Comparison of ENCODE assay signal across 28 mouse cellular contexts in genomic region chr11:121661116-121661515, GRCm38 (mm10). TPM values are rescaled to one million over a fixed set of nuclear protein-coding genes. Genes with fewer than 3 reads are reported as not detected.
DNase-seq lines count a peak whose midpoint lies in the region; ATAC-seq and TF ChIP-seq lines count a peak whose summit lies in the region.
"Had no signal": no experiment of that assay in that cellular context is flagged by ENCODE, and none has a peak within 500 bp of the region (broad histone marks: within the 10 kb centered on the region; RNA-seq: fewer than 3 reads in every experiment).

No protein-coding gene starts in this region.

- no peak for TF ChIP-seq CTCF in intestine, postnatal 0 days (IDR thresholded peaks at IDR 0.05; ENCODE audit: low read depth)
- no peak for TF ChIP-seq CTCF in small intestine, adult 2 months (IDR thresholded peaks at IDR 0.05; ENCODE audit: extremely low read depth, insufficient read length, insufficient replicate concordance, low read depth, low read length)

- WGBS in heart, embryonic 12.5 days = 71% methylated on average over 2 of the region's 2 CpGs
- WGBS in intestine, embryonic 14.5 days = 80% methylated on average over 2 of the region's 2 CpGs
- WGBS in intestine, postnatal 0 days = 47% methylated on average over 2 of the region's 2 CpGs
- WGBS in kidney, embryonic 14.5 days = 79% methylated on average over 2 of the region's 2 CpGs
- 35% methylated on average over 2 of the region's 2 CpGs for WGBS in small intestine, adult 2 months

- TF ChIP-seq POLR2A in small intestine, adult 2 months (IDR thresholded peaks at IDR 0.05; ENCODE audit: low read depth, low read length) = no peak

- H3K36me3 ChIP-seq in heart, embryonic 12.5 days = peaks cover 34% of the 10 kb centered on the region
- peaks cover 10% of the 10 kb centered on the region; the same call in 1 of the 2 replicates for H3K36me3 ChIP-seq in intestine, embryonic 14.5 days (ENCODE audit: control insufficient read depth, insufficient read depth, low read length)
- H3K36me3 ChIP-seq in intestine, postnatal 0 days (ENCODE audit: control insufficient read depth, insufficient read depth) = peaks cover 5% of the 10 kb centered on the region; the same call in 1 of the 2 replicates
- peaks cover 5% of the 10 kb centered on the region; the same call in 1 of the 2 replicates for H3K36me3 ChIP-seq in kidney, embryonic 14.5 days (ENCODE audit: control insufficient read depth, insufficient read depth, low read length)
- no peaks in the 10 kb centered on the region; the same call in 1 of the 2 replicates for H3K36me3 ChIP-seq in small intestine, adult 2 months (ENCODE audit: control insufficient read depth, insufficient read depth, low read length)
- H3K36me3 ChIP-seq: forebrain, embryonic 12.5 days had no signal

- H3K9me3 ChIP-seq in heart, embryonic 12.5 days (replicated peaks) = no peaks in the 10 kb centered on the region
- H3K9me3 ChIP-seq in intestine, embryonic 14.5 days (ENCODE audit: control insufficient read depth, low read length) = no peaks in the 10 kb centered on the region
- H3K9me3 ChIP-seq in intestine, postnatal 0 days (ENCODE audit: control insufficient read depth) = no peaks in the 10 kb centered on the region
- H3K9me3 ChIP-seq in kidney, embryonic 14.5 days (ENCODE audit: control insufficient read depth, low read length) = no peaks in the 10 kb centered on the region
- H3K9me3 ChIP-seq: embryonic facial prominence, embryonic 13.5 days; embryonic facial prominence, embryonic 15.5 days; forebrain, embryonic 10.5 days; forebrain, embryonic 12.5 days; G1E had no signal

- no peak overlapping the region for H3K4me2 ChIP-seq in heart, embryonic 12.5 days
- H3K4me2 ChIP-seq in intestine, embryonic 14.5 days (ENCODE audit: low read length) = no peak overlapping the region
- H3K4me2 ChIP-seq in intestine, postnatal 0 days (replicated peaks; ENCODE audit: low read depth) = no peak overlapping the region
- no peak overlapping the region for H3K4me2 ChIP-seq in kidney, embryonic 14.5 days (replicated peaks; ENCODE audit: low read depth, low read length)
- H3K4me2 ChIP-seq: embryonic facial prominence, embryonic 13.5 days; embryonic facial prominence, embryonic 15.5 days; forebrain, embryonic 12.5 days had no signal

- no peaks in the 10 kb centered on the region for H3K4me1 ChIP-seq in heart, embryonic 12.5 days (replicated peaks)
- no peaks in the 10 kb centered on the region for H3K4me1 ChIP-seq in intestine, embryonic 14.5 days (replicated peaks; ENCODE audit: control insufficient read depth, insufficient read depth, low read length)
- no peaks in the 10 kb centered on the region for H3K4me1 ChIP-seq in intestine, postnatal 0 days (replicated peaks; ENCODE audit: control insufficient read depth, insufficient read depth, low read length)
- no peaks in the 10 kb centered on the region for H3K4me1 ChIP-seq in kidney, embryonic 14.5 days (ENCODE audit: control insufficient read depth, insufficient read depth, low read length)
- peaks cover 4% of the 10 kb centered on the region; the same call in 1 of the 2 replicates for H3K4me1 ChIP-seq in small intestine, adult 2 months (ENCODE audit: control insufficient read depth, insufficient read depth, insufficient read length, low read length)
- H3K4me1 ChIP-seq: embryonic facial prominence, embryonic 13.5 days; embryonic facial prominence, embryonic 15.5 days; forebrain, embryonic 10.5 days; forebrain, embryonic 12.5 days had no signal

- H3K27ac ChIP-seq in heart, embryonic 12.5 days (ENCODE audit: poor library complexity, severe bottlenecking) = no peak overlapping the region
- H3K27ac ChIP-seq in intestine, embryonic 14.5 days (ENCODE audit: low read depth) = no peak overlapping the region
- no peak overlapping the region; the same call in 1 of the 2 replicates for H3K27ac ChIP-seq in intestine, postnatal 0 days (ENCODE audit: low read depth, low read length)
- no peak overlapping the region for H3K27ac ChIP-seq in kidney, embryonic 14.5 days (ENCODE audit: low read depth, low read length)
- H3K27ac ChIP-seq in small intestine, adult 2 months (ENCODE audit: insufficient read depth, low read depth, low read length) = 0 out of 2 replicates have a peak overlapping the region, but pooled peaks have one; percentile 8
- H3K27ac ChIP-seq: embryonic facial prominence, embryonic 13.5 days; embryonic facial prominence, embryonic 15.5 days; forebrain, embryonic 10.5 days; forebrain, embryonic 12.5 days had no signal

- no peaks in the 10 kb centered on the region for H3K27me3 ChIP-seq in heart, embryonic 12.5 days (replicated peaks)
- no peaks in the 10 kb centered on the region for H3K27me3 ChIP-seq in intestine, embryonic 14.5 days (replicated peaks; ENCODE audit: control insufficient read depth, insufficient read depth, low read length)
- H3K27me3 ChIP-seq in intestine, postnatal 0 days (replicated peaks; ENCODE audit: control insufficient read depth, insufficient read depth, low read length) = no peaks in the 10 kb centered on the region
- H3K27me3 ChIP-seq in kidney, embryonic 14.5 days (ENCODE audit: control insufficient read depth, insufficient read depth, low read length) = no peaks in the 10 kb centered on the region
- no peaks in the 10 kb centered on the region for H3K27me3 ChIP-seq in small intestine, adult 2 months (ENCODE audit: control insufficient read depth, insufficient read depth, low read length)
- H3K27me3 ChIP-seq: CH12.LX; embryonic facial prominence, embryonic 13.5 days; embryonic facial prominence, embryonic 15.5 days; forebrain, embryonic 12.5 days; Patski had no signal

- ATAC-seq in heart, embryonic 12.5 days (ENCODE audit: insufficient number of reproducible peaks, low FRiP score) = no peak
- ATAC-seq in intestine, embryonic 14.5 days (replicated peaks; ENCODE audit: low FRiP score, low TSS enrichment, low read depth) = no peak
- ATAC-seq in intestine, postnatal 0 days = no peak
- no peak for ATAC-seq in kidney, embryonic 14.5 days (ENCODE audit: low FRiP score, low TSS enrichment)
- ATAC-seq: activated CD4-positive, CD25-positive, alpha-beta regulatory T cell, adult 4 months; CD4-positive, CD25-positive, alpha-beta regulatory T cell, adult 4 months; forebrain, embryonic 14.5 days; Patski had no signal

- H3K4me3 ChIP-seq in heart, embryonic 12.5 days = no peak overlapping the region
- H3K4me3 ChIP-seq in intestine, embryonic 14.5 days (ENCODE audit: low read depth, low read length) = no peak overlapping the region
- H3K4me3 ChIP-seq in intestine, postnatal 0 days (ENCODE audit: low read depth, low read length) = no peak overlapping the region
- H3K4me3 ChIP-seq in kidney, embryonic 14.5 days (ENCODE audit: low read length) = no peak overlapping the region
- H3K4me3 ChIP-seq in small intestine, adult 2 months (ENCODE audit: low read depth, low read length) = no peak overlapping the region
- H3K4me3 ChIP-seq: embryonic facial prominence, embryonic 13.5 days; embryonic facial prominence, embryonic 15.5 days; erythroblast, embryonic 14.5 days; forebrain, embryonic 10.5 days; forebrain, embryonic 12.5 days had no signal

- H3K9ac ChIP-seq in heart, embryonic 12.5 days = no peak overlapping the region
- H3K9ac ChIP-seq in intestine, embryonic 14.5 days (ENCODE audit: low read length) = no peak overlapping the region
- H3K9ac ChIP-seq in intestine, postnatal 0 days (ENCODE audit: low read depth, low read length) = no peak overlapping the region
- H3K9ac ChIP-seq in kidney, embryonic 14.5 days (ENCODE audit: low read depth, low read length) = no peak overlapping the region
- H3K9ac ChIP-seq: embryonic facial prominence, embryonic 13.5 days; embryonic facial prominence, embryonic 15.5 days; forebrain, embryonic 12.5 days had no signal

- DNase-seq in heart, adult 11 months = peak; percentile 80
- DNase-seq in intestine, embryonic 14.5 days (ENCODE audit: low spot score) = peak; percentile 33
- DNase-seq in kidney, postnatal 10 days = peak; percentile 33
- DNase-seq: adrenal gland, adult 8-10 months; adrenal gland, postnatal 14 days; adrenal gland, postnatal 36 days; B cell, adult 2 months; cerebellum, adult 11 months; cerebellum, adult 18-20 months; cerebellum, adult 8-10 months; cerebellum, adult 9-11 months; cerebellum, postnatal 36 days; embryo, embryonic 11 days had no signal

RNA-seq across cellular contexts. Expression of gene B3gntl1, which starts 11.8 kb away (rescaled TPM):
- polyA plus RNA-seq in heart, embryonic 12.5 days (2016; fragmentation: Nextera tagmentation; extraction: Ambion mirVana) = 5.9 and 7.7 TPM in 2 replicates
- 8.0 and 8.3 TPM in 2 replicates for polyA plus RNA-seq in intestine, embryonic 14.5 days (2014; fragmentation: Nextera tagmentation; extraction: Ambion mirVana)
- 3.2 and 3.7 TPM in 2 replicates for polyA plus RNA-seq in intestine, postnatal 0 days (2015; fragmentation: Nextera tagmentation; extraction: Ambion mirVana)
- 5.6 and 7.6 TPM in 2 replicates for polyA plus RNA-seq in kidney, embryonic 14.5 days (2014; fragmentation: Nextera tagmentation; extraction: Ambion mirVana)
- 2.1 and 4.4 TPM in 2 replicates for polyA plus RNA-seq in small intestine, adult 2 months (2012; rRNA removed)
- polyA plus RNA-seq: erythroblast, embryonic 14.5 days had no signal

RNA-seq across cellular contexts. Expression of gene Metrnl, which starts 40.2 kb away (rescaled TPM):
- polyA plus RNA-seq in heart, embryonic 12.5 days (2016; fragmentation: Nextera tagmentation; extraction: Ambion mirVana) = 8.4 and 8.9 TPM in 2 replicates
- polyA plus RNA-seq in intestine, embryonic 14.5 days (2014; fragmentation: Nextera tagmentation; extraction: Ambion mirVana) = 24.7 and 29.4 TPM in 2 replicates
- polyA plus RNA-seq in intestine, postnatal 0 days (2015; fragmentation: Nextera tagmentation; extraction: Ambion mirVana) = 50.2 and 50.9 TPM in 2 replicates
- 15.6 and 18.3 TPM in 2 replicates for polyA plus RNA-seq in kidney, embryonic 14.5 days (2014; fragmentation: Nextera tagmentation; extraction: Ambion mirVana)
- polyA plus RNA-seq in small intestine, adult 2 months (2012; rRNA removed) = 150 and 219 TPM in 2 replicates
- polyA plus RNA-seq: G1E had no signal
